Mouse (Mus musculus): ENCODE measurements at regions not wholly inside any gene's neighbourhood (a gene's known extent, or its start where the extent isn't known, plus 50 kb on each side); places are given as distances from the start of the nearest gene placed in this dataset.
A peak's percentile ranks its signal among the peaks of the same experiment; 100 is the strongest.

DNA sequence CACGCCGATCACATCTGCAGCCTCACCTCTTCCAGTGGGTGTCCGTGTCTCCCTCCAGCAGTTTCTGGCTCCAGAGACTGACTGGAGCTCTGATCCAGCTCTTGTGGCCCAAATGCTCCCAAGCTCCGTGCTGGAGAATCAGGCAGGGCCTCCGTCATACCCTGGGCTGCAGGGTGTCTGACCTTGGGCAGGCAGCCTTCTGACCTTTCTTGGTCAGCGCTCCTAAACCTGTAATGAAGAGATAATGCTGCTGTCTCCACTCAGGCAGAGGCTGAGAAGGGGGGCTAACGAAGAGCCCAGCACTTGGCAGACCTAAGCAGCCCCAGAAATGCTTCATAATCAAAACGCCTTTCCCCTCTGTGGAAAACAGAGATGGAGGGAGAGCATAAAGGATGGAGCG lies 89.9 kb upstream of the Mef2a start:
- DNase-seq (ENCODE audit: low spot score in 2 of 2) = no peak

DNA sequence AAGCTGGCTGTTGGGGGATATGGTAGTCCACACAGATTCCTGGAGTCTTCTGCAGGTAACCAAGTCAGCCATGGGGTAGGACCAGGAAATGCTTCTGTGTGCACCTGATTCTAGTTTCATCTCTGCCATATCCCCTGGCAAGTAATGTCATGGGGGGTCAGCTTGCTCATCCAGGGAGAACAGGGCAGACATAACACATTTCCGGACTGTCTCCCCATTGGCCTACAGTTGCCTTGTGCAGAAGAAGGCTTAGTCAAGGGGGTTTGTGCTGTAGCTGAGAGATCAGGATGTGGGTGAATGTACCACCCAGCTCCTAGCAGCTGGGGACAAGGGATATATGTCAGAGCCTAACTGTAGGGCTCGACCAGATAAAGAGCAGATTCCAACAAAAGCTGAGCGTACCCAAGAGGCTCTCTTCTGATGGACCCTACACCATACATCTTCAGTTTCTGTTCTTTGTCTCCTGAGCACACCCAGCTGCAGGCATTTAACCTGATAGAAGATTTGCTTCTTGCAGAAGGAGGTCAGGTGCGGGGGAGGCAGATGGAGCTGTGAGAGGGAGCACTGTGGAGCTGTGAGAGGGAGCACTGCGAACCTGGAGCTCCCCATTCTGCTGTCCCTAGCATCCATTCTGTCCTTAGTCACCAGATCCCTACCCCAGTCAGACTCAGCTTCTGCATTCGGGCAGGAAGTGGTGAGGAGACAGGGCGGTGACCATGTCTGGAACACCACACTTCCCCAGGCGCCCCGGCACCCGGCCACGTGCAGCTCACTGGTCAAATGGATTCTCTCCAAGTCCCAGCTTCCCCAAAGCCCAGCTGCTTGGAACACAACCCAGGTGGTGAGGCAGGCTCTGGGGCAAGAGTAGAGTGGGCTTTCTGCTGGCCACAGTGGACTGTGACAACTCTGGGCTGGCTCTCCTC lies 88.9 kb upstream of the Mef2a start:
- peak; percentile 32 to 76 for DNase-seq (ENCODE audit: low spot score in 2 of 2)

DNA sequence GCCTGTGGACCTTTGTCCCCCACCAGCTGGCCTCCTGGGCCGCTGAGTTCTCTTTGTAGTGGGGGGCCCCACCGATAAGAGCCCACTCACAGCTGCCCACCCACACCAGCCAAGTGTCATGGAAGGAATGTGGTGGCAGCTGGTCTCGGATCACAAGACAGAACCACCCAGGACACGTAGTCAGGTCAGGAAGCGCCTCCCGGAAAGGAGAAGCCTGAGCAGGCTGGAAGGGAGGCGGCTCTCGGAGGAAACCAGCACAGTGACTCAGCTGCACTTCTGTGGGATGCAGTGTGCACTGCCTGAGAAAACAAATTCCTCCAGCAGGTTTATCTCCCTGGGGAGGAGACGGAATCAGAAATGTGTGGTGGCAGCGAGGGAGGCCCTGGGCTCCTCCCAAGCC lies 87.2 kb upstream of the Mef2a start:
- no peak for DNase-seq (ENCODE audit: low spot score in 2 of 2)

DNA sequence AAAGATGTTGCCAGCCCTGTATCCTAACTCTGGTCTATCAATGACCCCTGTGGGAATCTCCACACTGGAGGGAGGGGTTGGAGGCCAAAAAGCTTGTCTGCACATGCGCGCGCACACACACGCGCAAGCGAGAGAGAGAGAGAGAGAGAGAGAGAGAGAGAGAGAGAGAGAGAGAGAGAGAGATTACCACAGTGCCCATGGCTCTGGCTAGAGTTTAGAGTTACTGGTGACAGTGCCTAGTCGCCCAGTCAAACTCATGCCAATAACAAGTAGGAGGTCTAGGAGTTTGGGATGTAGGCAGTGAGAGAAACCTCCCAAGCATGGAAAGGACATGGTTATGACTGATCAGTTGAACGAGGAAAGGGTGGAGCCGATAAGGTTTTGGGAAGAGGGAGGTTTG lies 86.6 kb upstream of the Mef2a start:
- DNase-seq (ENCODE audit: low spot score in 2 of 2) = no peak

DNA sequence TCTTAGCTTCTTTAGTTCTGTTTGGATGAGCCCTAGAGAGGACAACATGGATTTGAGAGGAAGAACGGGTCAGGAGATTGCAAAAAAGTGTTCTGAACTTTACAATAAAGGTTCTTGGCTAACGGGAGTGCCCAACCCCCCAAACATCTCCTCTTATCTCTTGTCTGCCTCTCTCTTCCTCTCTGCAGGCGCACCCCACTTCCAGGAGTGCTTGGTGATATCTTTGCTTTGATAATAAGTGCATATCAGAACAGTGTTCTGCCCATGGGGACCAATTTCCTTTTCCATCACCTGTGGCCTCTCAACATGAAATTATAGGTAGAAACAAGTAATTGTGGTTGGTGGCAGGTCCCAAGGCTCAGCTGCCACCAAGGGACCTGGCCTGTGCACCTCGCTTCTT lies 86.0 kb upstream of the Mef2a start:
- no peak for DNase-seq (ENCODE audit: low spot score in 2 of 2)

DNA sequence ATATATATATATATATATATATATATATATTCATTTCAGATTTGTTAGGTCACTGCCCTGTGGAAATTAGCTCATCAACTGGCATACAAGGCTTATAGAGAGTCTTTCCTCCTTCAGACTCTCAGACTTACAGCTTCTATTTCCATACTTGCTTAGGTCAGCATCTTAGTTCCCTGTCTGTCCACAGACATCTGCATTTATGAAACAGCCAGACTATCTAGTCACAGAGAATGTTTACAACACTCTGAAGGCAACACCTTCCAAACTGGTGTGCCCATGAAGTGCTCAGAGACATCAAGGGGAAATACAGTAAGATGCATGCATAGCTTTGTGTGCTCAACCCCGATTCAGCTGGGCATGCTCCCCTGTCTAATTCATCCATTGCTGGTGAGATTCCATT lies 85.2 kb upstream of the Mef2a start:
- DNase-seq (ENCODE audit: low spot score in 2 of 2) = no peak

DNA sequence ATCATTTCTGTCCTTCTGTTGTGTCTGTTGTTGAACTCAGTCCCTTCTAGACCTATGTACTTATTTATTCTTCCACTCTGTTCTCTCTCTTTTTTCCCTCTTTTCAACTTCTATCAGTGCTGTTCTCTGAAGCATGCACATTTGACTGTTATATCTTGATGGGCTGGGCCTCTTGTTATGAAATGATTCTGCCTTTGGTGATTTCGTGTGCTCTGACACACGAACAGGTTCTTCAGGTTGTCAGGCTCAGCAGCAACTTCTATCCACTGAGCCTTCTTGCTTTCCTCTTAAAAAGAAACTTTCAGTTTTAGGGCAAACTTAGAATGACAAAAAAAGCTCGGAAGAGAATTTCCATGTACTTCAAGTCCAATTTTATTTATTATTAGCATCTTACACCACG lies 83.4 kb upstream of the Mef2a start:
- no peak for DNase-seq (ENCODE audit: low spot score in 2 of 2)

DNA sequence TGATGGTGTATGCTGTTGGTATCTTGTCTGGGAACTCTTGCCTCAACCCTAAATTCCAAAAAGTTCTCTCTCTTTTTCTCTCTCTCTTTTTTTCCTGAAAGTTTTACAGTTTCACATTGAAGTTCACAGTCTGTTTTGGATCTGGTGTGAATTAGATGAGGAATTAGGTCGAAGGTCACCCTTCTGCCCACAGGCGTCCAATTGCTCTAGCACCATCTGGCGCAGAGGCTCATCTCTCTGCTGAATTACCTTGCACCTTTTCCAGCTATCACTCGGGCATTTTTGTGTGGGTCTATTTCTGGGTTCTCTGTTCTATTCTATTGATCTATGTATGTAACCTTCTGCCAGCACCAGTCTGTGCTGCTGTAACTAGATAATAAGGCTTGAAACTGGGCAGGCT lies 81.8 kb upstream of the Mef2a start:
- DNase-seq (ENCODE audit: low spot score in 2 of 2) = no peak

DNA sequence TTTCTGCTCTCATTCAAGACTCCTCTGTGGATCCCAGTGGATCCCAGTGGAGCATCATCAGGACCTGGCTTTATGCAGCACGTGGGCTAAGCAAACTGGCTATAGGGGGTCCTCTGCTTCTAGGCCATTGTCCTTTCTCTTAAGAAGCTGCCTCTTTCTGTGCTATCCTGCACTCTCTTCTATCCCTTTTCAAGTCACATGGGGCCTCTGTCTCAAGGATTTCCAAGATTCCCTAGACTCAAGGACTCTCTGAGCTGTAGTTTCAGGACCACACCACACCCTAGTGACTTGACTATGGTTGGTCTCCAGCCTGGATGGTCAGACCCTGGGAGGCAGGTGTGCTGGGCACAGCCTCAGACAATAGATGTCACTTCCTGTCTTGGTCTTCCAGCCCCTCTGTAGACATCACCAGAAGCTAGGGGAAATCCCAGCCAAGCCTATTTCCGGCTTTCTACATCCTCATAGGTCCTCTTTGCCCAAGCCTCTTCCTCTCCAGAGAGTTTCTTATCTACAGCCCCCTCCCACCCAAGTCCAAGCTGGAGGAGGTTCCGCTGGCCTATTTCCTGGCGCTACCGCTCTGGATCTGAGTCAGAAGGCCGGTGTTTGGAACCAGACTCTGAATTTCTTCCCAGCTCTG lies 78.6 kb upstream of the Mef2a start:
- no peak for DNase-seq (ENCODE audit: low spot score in 2 of 2)

DNA sequence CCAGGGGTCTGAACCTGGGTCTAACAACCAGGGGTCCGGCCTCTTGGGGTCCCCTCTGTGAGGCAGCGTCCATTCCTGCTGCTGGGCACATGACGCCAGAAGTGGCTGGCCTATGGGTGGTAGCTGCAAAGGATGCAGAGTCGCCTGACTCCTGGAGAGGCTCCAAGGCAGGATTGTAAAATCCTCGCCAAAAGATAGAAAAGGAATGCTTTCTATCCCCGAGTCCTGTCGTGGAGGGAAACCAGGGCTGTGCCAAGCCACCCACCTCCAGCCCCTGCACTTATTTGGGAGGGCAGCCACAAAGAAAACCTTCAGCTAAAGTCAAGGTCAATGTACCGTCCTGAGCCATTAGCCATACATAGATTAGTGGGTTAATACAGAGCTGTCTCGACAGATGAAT lies 73.9 kb upstream of the Mef2a start:
- no peak for DNase-seq (ENCODE audit: low spot score in 2 of 2)

DNA sequence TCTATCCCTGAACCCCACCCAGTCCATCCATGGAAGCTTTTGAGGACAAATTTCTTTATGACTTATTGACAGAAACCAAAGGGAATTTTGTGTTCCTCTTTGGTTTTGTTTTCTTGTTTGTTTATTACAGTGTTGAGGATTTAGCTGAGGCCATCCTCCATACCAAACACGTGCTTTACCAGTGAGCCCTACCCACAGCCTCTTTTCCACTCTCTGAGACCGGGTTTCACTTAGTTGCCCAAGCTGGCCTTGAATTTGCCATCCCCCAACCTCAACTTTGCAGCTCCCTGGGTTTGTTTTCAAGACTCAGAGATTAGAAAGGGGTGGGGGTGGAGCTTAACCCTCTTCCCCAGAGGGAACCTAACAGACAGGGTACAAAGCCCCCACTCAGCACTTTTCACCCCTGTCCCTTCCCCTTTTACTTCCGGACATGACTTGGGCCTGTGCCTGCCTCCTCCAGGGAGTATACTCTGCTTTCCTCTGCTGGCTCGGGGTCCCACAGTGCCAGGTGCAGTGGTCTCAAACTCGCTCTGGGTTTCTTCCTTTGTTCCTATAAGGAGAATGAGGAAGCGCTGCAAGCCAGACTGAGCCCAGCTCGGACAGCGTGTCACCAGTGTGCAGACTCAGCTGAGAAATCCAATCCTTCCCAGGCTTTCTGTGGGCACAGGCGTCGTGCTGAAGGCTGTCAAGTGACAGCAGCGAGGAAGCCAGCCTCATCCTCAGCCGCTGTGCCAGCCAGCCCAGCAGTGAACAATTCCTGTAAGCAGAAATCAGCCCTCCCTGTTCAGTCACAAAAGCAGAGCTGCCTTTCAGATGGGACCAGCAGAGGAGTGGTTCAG lies 72.8 kb upstream of the Mef2a start:
- no peak for DNase-seq (ENCODE audit: low spot score in 2 of 2)

DNA sequence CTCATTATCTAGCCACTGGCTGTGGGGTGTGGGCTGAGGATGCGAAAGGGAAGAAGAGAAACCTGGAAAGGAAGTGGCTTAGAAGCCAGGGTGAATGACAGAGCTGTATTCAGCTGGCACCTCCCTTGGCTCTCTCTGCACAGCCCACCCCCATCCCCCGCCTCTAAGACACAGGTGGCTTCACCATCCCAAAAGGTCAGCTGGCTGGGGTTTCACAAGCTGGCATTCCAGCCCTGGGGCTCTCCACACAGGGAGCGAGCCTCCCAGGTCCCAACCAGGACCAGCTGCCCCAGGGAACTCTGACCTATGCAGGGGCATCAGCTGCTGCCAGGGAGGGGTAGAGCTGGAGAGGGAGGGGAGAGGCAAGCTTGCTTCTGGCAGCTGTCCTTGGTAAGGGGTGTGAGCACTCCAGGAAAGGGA lies 71.9 kb upstream of the Mef2a start:
- DNase-seq (ENCODE audit: low spot score in 2 of 2) = no peak

DNA sequence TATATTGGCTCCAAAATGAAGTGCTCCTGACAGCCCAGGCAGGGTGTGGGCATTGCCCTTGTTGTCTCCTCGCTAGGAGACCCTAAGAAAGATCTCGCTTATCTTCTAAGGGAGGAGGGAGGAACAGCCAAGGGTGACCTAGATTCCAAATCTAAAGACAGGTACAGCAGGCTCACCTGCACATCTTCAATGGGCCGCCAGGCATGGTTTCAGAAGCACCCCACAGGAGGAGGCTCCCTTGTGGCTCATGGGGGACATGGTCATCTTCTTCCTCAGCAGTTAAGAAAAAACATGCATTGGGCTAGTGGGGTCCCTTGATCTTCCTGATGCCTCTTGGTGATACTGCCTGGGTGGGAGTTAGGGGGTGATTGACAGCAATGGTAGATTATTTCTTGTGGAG lies 71.0 kb upstream of the Mef2a start:
- DNase-seq (ENCODE audit: low spot score in 2 of 2) = no peak

DNA sequence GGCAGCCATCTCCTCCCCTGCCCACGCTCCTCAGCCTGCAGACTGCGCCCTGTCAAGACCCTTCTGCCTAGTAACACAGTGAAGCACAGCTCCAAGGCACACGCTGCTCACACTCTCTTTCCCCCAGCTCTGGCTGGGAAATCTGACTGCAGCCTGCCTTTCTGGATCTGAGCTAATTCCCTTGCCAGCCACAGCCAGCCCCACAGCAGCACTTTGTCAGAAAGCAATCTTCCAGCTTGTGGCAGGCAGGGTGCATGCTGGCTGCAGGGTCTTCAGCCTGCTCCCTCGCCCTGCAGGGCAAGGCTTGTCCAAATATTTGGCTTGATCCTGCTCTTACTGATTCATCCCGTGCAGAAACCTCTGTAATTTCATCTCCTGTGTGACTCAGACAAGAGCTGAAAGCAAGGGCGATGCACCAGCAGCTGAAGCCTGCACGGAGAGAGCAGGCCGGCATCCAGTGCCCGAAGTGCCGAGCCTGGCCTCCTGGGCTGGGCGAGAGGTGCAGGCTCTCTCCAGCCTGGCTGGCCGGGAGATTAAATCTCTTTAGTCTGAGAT lies 70.4 kb upstream of the Mef2a start:
- peak in 1 of 2 experiments; percentile 38 for DNase-seq (ENCODE audit: low spot score in 2 of 2)

DNA sequence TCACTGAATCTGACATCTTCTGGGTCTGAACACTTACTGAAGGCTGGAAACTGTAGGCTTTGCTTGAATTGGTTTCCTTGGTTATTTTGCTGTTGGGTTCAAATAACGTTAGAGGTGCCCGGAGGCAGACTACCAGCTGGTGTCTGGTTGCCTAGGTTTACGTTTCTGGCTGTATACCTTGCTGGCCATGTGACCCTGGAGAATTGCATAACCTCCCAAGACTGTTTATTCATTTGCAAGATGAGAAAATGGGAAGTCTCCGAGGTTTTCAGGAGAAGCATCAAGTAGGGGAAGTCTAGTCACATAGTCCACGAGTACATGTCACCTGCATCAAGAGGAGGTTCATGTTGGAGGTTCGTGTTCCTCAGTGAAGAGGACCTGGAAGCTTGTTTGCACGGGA lies 69.6 kb upstream of the Mef2a start:
- no peak for DNase-seq (ENCODE audit: low spot score in 2 of 2)

DNA sequence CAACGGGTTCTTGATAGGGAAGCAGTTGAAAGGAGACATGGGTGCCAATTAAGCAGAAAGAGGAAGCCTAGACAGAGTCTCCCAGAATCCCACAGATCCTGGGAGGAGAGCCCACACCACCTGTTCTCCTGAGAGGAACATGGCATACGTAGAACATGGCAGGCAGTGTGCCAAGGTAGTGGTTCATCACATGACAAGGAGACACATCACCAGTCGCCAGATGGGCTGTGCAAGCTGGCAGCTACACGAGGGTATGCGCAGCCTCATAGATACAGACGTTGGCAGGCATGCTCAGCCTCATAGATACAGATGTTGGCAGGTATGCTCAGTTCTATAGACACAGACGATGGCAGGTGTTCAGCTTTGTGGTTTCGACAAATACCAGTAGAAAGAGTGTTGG lies 68.1 kb upstream of the Mef2a start:
- no peak for DNase-seq (ENCODE audit: low spot score in 2 of 2)

DNA sequence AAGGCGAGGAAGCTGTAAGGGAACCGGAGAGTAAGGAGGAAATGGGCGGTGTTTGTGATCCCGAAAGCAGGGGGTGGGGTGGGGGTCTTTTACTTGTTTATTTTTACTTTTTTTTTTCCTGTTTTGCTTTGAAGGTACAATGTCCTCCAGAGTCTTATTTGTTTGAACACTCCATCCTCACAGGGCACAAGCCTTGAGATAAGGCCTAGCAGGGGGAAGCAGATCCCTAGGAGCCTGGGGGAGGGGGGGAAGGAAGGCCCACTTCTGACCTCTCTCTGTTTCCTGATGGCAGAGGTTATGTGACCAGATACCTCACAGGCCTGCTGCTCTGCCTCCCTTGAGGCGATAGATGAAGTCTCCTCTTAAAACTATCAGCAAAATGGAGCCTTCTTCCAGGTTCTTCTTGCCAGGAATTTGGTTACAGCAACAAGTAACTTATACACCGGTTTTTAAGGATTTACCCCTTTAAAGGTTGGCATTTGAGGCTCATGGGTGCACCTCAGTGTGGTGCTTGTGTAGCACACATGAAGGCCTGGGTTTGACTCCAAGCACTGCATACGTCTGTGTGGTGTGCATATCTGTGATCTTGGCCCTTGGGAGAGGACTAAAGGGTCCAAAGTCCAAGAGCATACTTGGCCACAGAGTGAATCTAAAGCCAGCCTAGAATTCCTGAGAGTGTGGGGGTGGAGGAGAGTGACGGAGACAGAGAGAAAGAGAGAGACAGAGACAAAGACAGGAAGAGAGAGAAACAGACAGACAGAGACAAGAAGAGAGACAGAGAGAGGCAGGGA lies 64.8 kb upstream of the Mef2a start:
- DNase-seq (ENCODE audit: low spot score in 2 of 2) = no peak

DNA sequence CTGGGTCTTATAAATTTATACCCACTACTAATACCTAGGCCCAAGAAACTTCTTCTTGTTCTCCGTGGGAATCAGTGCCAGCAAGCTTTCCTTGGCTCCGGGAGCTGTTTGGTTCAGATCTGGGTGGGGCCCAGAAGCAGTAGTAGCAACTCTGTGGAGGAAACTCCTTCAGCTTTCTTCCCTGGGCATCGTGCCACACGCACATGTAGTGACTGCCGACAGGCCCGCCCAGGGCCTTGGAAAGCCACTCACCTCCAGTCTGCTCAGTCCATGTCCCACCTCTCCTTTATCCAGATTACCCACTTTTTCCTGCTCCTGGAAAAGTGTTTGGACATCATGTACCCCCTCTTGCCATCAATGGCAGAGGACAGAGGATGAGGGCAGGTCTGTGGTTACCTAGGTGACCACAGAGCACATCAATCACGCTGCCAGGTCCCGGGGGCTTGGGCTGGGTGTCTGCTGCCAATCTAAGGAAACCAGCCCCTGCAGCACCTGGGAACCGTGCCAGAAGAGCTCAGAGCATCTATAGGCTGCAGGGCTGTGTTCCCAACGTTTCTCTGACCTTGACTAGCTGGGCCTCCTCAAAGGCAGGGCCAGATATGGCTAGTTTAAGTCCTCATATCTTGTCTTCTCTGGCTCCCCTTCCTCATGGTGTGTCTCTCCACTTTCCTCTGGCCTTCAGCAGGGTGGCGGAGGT lies 63.1 kb upstream of the Mef2a start:
- DNase-seq (ENCODE audit: low spot score in 2 of 2) = no peak

DNA sequence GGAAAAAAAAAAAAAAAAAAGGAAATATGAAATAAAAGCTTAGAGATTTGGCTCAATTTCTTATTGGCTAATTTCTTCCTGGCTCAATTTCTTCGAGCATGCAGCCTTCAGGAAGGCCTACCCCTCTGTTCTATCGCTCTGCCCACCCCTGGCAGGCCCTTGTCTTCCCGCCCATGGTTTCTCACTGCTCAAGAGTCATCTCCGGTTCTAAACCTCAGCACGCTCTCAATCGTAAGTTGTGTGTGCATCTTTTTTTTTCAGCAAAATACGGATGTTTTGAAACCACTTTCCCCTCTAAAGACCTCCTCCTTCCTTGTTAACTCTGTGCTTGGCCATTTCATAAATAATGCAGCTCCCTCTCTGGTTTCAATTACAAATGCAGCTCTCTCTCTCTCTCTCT lies 58.3 kb upstream of the Mef2a start:
- DNase-seq (ENCODE audit: low spot score in 2 of 2) = no peak

DNA sequence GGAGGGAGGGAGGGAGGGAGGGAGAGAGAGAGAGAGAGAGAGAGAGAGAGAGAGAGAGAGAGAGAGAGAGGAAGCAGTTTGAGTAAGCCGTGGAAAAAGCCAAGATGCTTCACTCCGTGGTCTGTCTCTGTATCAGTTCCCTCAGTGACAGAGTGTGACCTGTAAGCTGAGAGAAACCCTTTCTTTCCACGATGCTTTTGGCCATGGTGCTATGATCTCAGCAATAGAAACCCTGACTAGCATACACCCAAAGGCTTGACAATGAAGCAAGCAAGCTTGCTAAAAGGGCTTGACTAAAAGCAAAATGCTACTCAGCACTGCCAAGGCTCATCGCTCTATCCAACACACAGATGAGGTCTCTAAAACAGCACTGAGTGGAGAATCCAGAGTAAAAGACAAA lies 57.4 kb upstream of the Mef2a start:
- no peak for DNase-seq (ENCODE audit: low spot score in 2 of 2)
